Mouse (Mus musculus): ENCODE measurements around the gene Ush1c. TPM values are rescaled to one million over a fixed set of nuclear protein-coding genes. Genes with fewer than 3 reads are reported as not detected.

Gene Ush1c
- total and polyA plus RNA-seq, 2 experiments from 2014 or later: 0.44 to 1.7 TPM

DNA sequence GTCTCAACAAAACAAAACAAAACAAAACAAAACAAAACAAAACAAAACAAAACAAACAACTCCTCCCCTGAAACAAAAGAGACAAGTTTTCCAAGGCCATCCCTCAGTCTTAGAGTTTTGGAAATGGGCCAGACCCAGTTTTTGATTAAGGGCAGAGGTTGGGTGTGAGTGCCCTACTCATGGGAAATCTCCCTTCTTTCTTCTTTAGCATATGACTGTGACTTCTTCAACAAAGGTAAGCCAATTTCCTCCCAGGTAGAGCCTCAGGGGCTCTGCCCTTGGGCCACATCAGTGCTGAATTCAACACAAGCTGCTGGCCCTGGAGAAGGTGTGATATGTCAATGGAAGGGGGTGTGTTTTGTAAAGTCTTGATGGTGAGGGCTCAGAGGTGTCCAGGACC, 42.6 kb upstream of the Ush1c start:
- no peak overlapping the region for H3K4me2 ChIP-seq (ENCODE audit: low read depth, low read length, poor library complexity, severe bottlenecking)
- H3K36me3 ChIP-seq (ENCODE audit: insufficient read depth, low read length): no peaks in the 10 kb centered on the region
- H3K27me3 ChIP-seq (ENCODE audit: insufficient read depth, low read length): no peaks in the 10 kb centered on the region
- H3K9me3 ChIP-seq (ENCODE audit: low read length): no peaks in the 10 kb centered on the region
- DNase-seq (ENCODE audit: low spot score): no peak
- H3K9ac ChIP-seq (replicated peaks; ENCODE audit: low read length, poor library complexity, severe bottlenecking): no peak overlapping the region
- H3K4me1 ChIP-seq (ENCODE audit: insufficient read depth, low read length): no peaks in the 10 kb centered on the region
- no peak overlapping the region for H3K4me3 ChIP-seq (ENCODE audit: low read depth, low read length)
- no peak overlapping the region for H3K27ac ChIP-seq (ENCODE audit: low read depth, low read length)
- TF ChIP-seq CTCF (IDR thresholded peaks at IDR 0.05): no peak
- no peak for ATAC-seq (ENCODE audit: low FRiP score)

DNA sequence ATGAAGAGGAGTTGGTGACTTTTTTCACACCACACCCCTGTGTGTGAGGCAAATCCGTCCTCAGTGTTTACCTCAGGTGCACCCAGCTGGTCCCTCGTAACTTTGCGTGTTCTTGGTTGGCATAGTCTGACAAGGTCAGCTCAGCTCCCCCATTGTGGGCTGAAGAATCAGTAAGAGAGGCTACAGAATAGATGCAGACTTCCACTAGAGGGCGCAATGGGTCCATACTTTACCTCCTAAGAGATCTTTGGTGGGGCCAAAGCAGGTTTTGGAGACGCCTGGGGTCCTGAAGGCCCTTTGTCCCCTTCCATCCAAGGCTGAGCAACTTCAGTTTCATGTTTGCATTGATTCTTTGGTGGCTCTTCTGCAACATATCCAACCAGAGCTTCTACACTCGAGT, 41.6 kb upstream of the Ush1c start:
- H3K27ac ChIP-seq (ENCODE audit: low read depth, low read length): no peak overlapping the region
- no peak for ATAC-seq (ENCODE audit: low FRiP score)
- H3K36me3 ChIP-seq (ENCODE audit: insufficient read depth, low read length): no peaks in the 10 kb centered on the region
- 17% methylated on average over 6 of the region's 6 CpGs for WGBS
- peak; percentile 89 for DNase-seq (ENCODE audit: low spot score)
- H3K4me3 ChIP-seq (ENCODE audit: low read depth, low read length): no peak overlapping the region
- no peak overlapping the region for H3K4me2 ChIP-seq (ENCODE audit: low read depth, low read length, poor library complexity, severe bottlenecking)
- H3K4me1 ChIP-seq (ENCODE audit: insufficient read depth, low read length): no peaks in the 10 kb centered on the region
- no peaks in the 10 kb centered on the region for H3K27me3 ChIP-seq (ENCODE audit: insufficient read depth, low read length)
- no peak overlapping the region for H3K9ac ChIP-seq (replicated peaks; ENCODE audit: low read length, poor library complexity, severe bottlenecking)
- TF ChIP-seq CTCF (IDR thresholded peaks at IDR 0.05): peak; percentile 82
- no peaks in the 10 kb centered on the region for H3K9me3 ChIP-seq (ENCODE audit: low read length)

DNA sequence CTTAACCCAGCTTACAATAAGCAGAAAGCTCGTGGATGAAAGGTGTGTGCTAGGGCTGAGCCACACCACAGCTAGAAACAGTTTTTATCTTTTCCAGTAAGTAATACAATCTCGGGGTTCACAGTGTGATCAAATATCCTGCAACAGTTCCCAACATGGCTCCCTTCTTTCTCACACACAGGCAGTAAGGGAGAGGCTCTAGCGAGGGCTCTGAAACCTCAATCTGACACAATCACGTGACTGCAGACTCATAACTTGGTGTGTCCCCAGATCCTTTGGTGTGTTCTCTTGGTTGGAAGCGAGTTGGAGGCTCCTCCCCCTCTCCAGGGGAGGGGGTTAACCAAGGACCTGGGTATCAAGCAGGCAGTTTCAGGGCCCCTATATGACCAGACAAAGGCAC, 37.9 kb upstream of the Ush1c start:
- Histone ChIP-seq H3K9ac (replicated peaks; ENCODE audit: low read length, poor library complexity, severe bottlenecking) (no peak overlapping the region), H3K4me2 (ENCODE audit: low read depth, low read length, poor library complexity, severe bottlenecking) (no peak overlapping the region), H3K9me3 (ENCODE audit: low read length) (no peaks in the 10 kb centered on the region), H3K4me1 (ENCODE audit: insufficient read depth, low read length) (no peaks in the 10 kb centered on the region), H3K36me3 (ENCODE audit: insufficient read depth, low read length) (no peaks in the 10 kb centered on the region), H3K27me3 (ENCODE audit: insufficient read depth, low read length) (no peaks in the 10 kb centered on the region), H3K4me3 (ENCODE audit: low read depth, low read length) (no peak overlapping the region), H3K27ac (ENCODE audit: low read depth, low read length) (no peak overlapping the region)
- 63% methylated on average over 5 of the region's 5 CpGs for WGBS
- DNase-seq (ENCODE audit: low spot score) (no peak), ATAC-seq (ENCODE audit: low FRiP score) (no peak)
- no peak for TF ChIP-seq CTCF (IDR thresholded peaks at IDR 0.05)

- Histone ChIP-seq H3K36me3 (ENCODE audit: insufficient read depth, low read length) (no peaks in the 10 kb centered on the region), H3K4me3 (ENCODE audit: low read depth, low read length) (no peak overlapping the region), H3K9ac (replicated peaks; ENCODE audit: low read length, poor library complexity, severe bottlenecking) (no peak overlapping the region), H3K4me2 (ENCODE audit: low read depth, low read length, poor library complexity, severe bottlenecking) (no peak overlapping the region), H3K9me3 (ENCODE audit: low read length) (no peaks in the 10 kb centered on the region), H3K27me3 (ENCODE audit: insufficient read depth, low read length) (no peaks in the 10 kb centered on the region), H3K4me1 (ENCODE audit: insufficient read depth, low read length) (no peaks in the 10 kb centered on the region), H3K27ac (ENCODE audit: low read depth, low read length) (no peak overlapping the region)
- ATAC-seq (ENCODE audit: low FRiP score) (no peak), DNase-seq (ENCODE audit: low spot score) (no peak)
- peak; percentile 29 for TF ChIP-seq CTCF (IDR thresholded peaks at IDR 0.05)
- 79% methylated on average over 4 of the region's 4 CpGs for WGBS
Observed at GRCm38 (mm10) chr7:46251841-46252240, 13.5 kb upstream of the Ush1c start.

DNA sequence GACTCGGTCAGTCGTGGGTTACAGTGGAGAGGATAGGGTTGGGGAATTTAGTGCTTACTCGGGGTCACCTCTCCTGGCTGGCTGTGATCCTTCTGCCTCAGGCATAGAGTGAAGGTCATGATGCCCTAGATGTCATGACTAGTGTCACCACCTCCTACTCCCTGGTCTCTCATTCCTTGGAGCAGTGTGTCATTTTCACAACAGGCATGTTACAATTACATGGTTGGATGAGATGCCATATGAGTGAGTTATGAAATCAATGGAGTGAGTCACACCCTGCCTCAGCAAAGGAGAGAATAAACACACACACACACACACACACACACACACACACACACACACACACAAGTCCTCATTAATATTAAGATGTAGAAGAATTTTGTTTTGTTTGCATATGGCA, 9.3 kb upstream of the Ush1c start:
- DNase-seq (ENCODE audit: low spot score) (no peak), ATAC-seq (ENCODE audit: low FRiP score) (no peak)
- H3K4me2 ChIP-seq (ENCODE audit: low read depth, low read length, poor library complexity, severe bottlenecking): no peak overlapping the region
- H3K27me3 ChIP-seq (ENCODE audit: insufficient read depth, low read length): no peaks in the 10 kb centered on the region
- TF ChIP-seq CTCF (IDR thresholded peaks at IDR 0.05): no peak
- no peak overlapping the region for H3K9ac ChIP-seq (replicated peaks; ENCODE audit: low read length, poor library complexity, severe bottlenecking)
- WGBS: 89% methylated on average over 3 of the region's 3 CpGs
- no peak overlapping the region for H3K4me3 ChIP-seq (ENCODE audit: low read depth, low read length)
- H3K9me3 ChIP-seq (ENCODE audit: low read length): no peaks in the 10 kb centered on the region
- H3K27ac ChIP-seq (ENCODE audit: low read depth, low read length): no peak overlapping the region
- no peaks in the 10 kb centered on the region for H3K4me1 ChIP-seq (ENCODE audit: insufficient read depth, low read length)
- H3K36me3 ChIP-seq (ENCODE audit: insufficient read depth, low read length): no peaks in the 10 kb centered on the region

DNA sequence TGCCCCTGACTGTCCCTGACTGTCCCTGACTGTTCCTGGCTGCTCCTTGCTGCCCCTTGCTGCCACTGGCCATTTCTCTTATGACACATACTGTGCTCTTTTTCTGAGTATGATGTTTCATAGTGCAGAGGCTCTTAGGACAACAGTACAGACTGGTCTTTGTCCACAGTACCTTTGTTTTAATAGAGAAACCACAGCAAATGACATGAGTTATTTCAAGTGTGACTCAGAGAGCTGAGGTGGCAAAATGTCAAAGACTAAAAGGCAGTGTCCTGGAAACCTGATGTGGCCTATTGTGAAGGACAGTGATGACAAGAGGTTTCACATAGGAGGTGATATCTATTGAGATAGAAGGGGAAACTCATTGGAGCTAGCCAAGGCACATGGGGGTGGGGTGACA, 8.6 kb upstream of the Ush1c start:
- Histone ChIP-seq H3K27ac (ENCODE audit: low read depth, low read length) (no peak overlapping the region), H3K9ac (replicated peaks; ENCODE audit: low read length, poor library complexity, severe bottlenecking) (no peak overlapping the region), H3K4me2 (ENCODE audit: low read depth, low read length, poor library complexity, severe bottlenecking) (no peak overlapping the region), H3K36me3 (ENCODE audit: insufficient read depth, low read length) (no peaks in the 10 kb centered on the region), H3K9me3 (ENCODE audit: low read length) (no peaks in the 10 kb centered on the region), H3K27me3 (ENCODE audit: insufficient read depth, low read length) (no peaks in the 10 kb centered on the region), H3K4me1 (ENCODE audit: insufficient read depth, low read length) (no peaks in the 10 kb centered on the region), H3K4me3 (ENCODE audit: low read depth, low read length) (no peak overlapping the region)
- no peak for TF ChIP-seq CTCF (IDR thresholded peaks at IDR 0.05)
- DNase-seq (ENCODE audit: low spot score) (no peak), ATAC-seq (ENCODE audit: low FRiP score) (no peak)

DNA sequence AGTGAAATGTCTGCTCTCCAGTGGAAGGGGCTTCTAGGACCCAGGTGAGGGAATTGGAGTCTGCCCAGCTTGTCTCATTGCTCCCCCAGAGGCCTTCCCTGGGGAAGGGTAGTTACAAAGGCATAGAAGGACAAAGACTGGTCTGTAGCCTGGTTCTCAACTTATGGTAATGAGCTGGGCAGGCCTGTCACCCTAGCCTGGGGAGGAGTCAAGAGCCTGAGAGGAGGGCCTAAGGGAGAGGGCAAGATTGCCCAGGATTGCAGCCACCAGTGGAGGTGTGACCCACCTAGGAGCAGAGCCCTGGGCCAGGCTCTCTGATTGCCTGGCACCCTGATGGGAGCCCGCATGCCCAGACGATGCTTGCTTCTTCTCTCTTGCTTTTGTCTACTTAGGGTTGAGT, 2.4 kb upstream of the Ush1c start, which contains the start of gene Otog:
Gene Otog, plus strand, starts transcription at position 292 of the 400 bp plus-strand sequence.
- no peak within 1 kb of the TSS for H3K4me2 ChIP-seq (ENCODE audit: low read depth, low read length, poor library complexity, severe bottlenecking)
- no peak within 1 kb of the TSS for H3K4me3 ChIP-seq (ENCODE audit: low read depth, low read length)
- 57% methylated on average over 2 of the region's 2 CpGs for WGBS
- no peaks in the 10 kb centered on the region for H3K9me3 ChIP-seq (ENCODE audit: low read length)
- DNase-seq (ENCODE audit: low spot score): no peak
- no peak within 1 kb of the TSS for H3K27ac ChIP-seq (ENCODE audit: low read depth, low read length)
- no peaks in the 10 kb centered on the region for H3K27me3 ChIP-seq (ENCODE audit: insufficient read depth, low read length)
- H3K4me1 ChIP-seq (ENCODE audit: insufficient read depth, low read length): peaks cover 7% of the 10 kb centered on the region; the same call in 1 of the 2 replicates
- no peak for ATAC-seq (ENCODE audit: low FRiP score)
- no peak for TF ChIP-seq CTCF (IDR thresholded peaks at IDR 0.05)
- no peak within 1 kb of the TSS for H3K9ac ChIP-seq (replicated peaks; ENCODE audit: low read length, poor library complexity, severe bottlenecking)
- H3K36me3 ChIP-seq (ENCODE audit: insufficient read depth, low read length): no peaks in the 10 kb centered on the region
